Mouse (Mus musculus) forebrain, postnatal 0 days (tissue): ENCODE measurements around the gene Tmem267. TPM values are rescaled to one million over a fixed set of nuclear protein-coding genes. Genes with fewer than 3 reads are reported as not detected.
"Not testable (repeated sequence)": the region's sequence is repeated elsewhere in the genome, so short reads cannot be mapped to it uniquely, and the experiment has no call there.

ENCODE experiments used
- ATAC-seq: fragments of 200-750 bp; cut with Nextera tagmentation; 2 replicates; pipeline ENCODE4 v1.8.0; 2017; ENCODE audit warnings: mild to moderate bottlenecking, moderate library complexity
- DNase-seq: peaks from one replicate; pipeline ENCODE4 v3.0.0-alpha.2; 2015
- H3K27ac ChIP-seq: fragments of 300-500 bp; sonication (generic); 2 replicates; pipeline ENCODE4 v1.5.1; 2014; ENCODE audit warnings: low read depth, mild to moderate bottlenecking, antibody characterized with exemption, low read length, moderate library complexity, mixed read lengths
- H3K27me3 ChIP-seq: fragments of 300-500 bp; sonication (generic); 2 replicates; pipeline ENCODE4 v1.6.1; 2014; ENCODE audit warnings: mild to moderate bottlenecking, low read length, mixed read lengths; ENCODE audit not compliant: insufficient read depth
- H3K36me3 ChIP-seq: fragments of 300-500 bp; sonication (generic); 2 replicates; pipeline ENCODE4 v1.6.1; 2014; ENCODE audit warnings: mild to moderate bottlenecking, moderate library complexity; ENCODE audit not compliant: insufficient read depth
- H3K4me1 ChIP-seq: fragments of 300-500 bp; sonication (generic); 2 replicates; pipeline ENCODE4 v1.6.1; 2014; ENCODE audit warnings: antibody characterized with exemption; ENCODE audit not compliant: insufficient read depth
- H3K4me2 ChIP-seq: fragments of 300-500 bp; sonication (generic); 2 replicates; pipeline ENCODE4 v1.6.1; 2014; ENCODE audit warnings: low read depth, mild to moderate bottlenecking, moderate library complexity
- H3K4me3 ChIP-seq: fragments of 300-500 bp; sonication (generic); 2 replicates; pipeline ENCODE4 v1.5.1; 2014; ENCODE audit warnings: low read depth, low read length, mixed read lengths
- H3K9ac ChIP-seq: fragments of 300-500 bp; sonication (generic); 2 replicates; pipeline ENCODE4 v1.6.1; 2014; ENCODE audit warnings: mild to moderate bottlenecking
- H3K9me3 ChIP-seq: fragments of 300-500 bp; sonication (generic); 2 replicates; pipeline ENCODE4 v1.6.1; 2016; ENCODE audit warnings: low read length
- CTCF ChIP-seq: sonication (generic); IDR thresholded peaks from 2 replicates; pipeline ENCODE4 v1.5.1; 2016; ENCODE audit warnings: antibody characterized with exemption, control low read depth, low read depth
- WGBS: fragments of 180-500 bp; shearing (Covaris S2); extraction: QIAGEN DNeasy Blood & Tissue Kit; methylation state at CpG from one replicate; pipeline ENCODE4 v1.1.7; 2014; 5-methylcytosine and 5-hydroxymethylcytosine counted together
- polyA plus RNA-seq: library from polyadenylated mRNA; unstranded; fragments of >200 nt; fragmentation: Nextera tagmentation; extraction: Ambion mirVana; gene quantifications from 2 replicates; pipeline ENCODE4 v1.2.1, GENCODE M21; 2015
- total RNA-seq: library from RNA; depleted of rRNA; stranded (reverse); fragments of >200 nt; gene quantifications from 2 replicates; pipeline ENCODE4 v1.2.3, GENCODE M21; 2014

Gene Tmem267
- total and polyA plus RNA-seq, 2 experiments from 2014 or later = 5.3 to 29.8 TPM

- H3K4me3 ChIP-seq, H3K9me3 ChIP-seq, H3K4me2 ChIP-seq, H3K4me1 ChIP-seq, H3K9ac ChIP-seq, H3K27me3 ChIP-seq, H3K36me3 ChIP-seq, DNase-seq, H3K27ac ChIP-seq, ATAC-seq: not testable (repeated sequence)
- WGBS = 77% methylated on average over 5 of the region's 5 CpGs
- peak; percentile 20; the same call in 1 of the 2 replicates for TF ChIP-seq CTCF
These were observed 138.1 kb downstream of the Tmem267 start for GRCm38 (mm10) chr13:119625952-119626351.

GRCm38 (mm10) chr13:119631482-119632155, 143.8 kb downstream of the Tmem267 start:
- Histone ChIP-seq H3K36me3 (no peaks in the 10 kb centered on the region), H3K27ac (no peak overlapping the region), H3K9ac (peak overlapping the region; percentile 39; the same call in 1 of the 2 replicates), H3K27me3 (no peaks in the 10 kb centered on the region), H3K4me3 (peak overlapping the region; percentile 48), H3K4me2 (peak overlapping the region; percentile 66), H3K9me3 (no peaks in the 10 kb centered on the region), H3K4me1 (no peaks in the 10 kb centered on the region)
- no peak for TF ChIP-seq CTCF
- DNase-seq = peak; percentile 95
- WGBS = 3% methylated on average over 29 of the region's 33 CpGs
- peak; percentile 99 for ATAC-seq

- 0 out of 2 replicates have a peak overlapping the region, but pooled peaks have one; percentile 39 for H3K9ac ChIP-seq
- ATAC-seq = peak; percentile 37; the same call in 1 of the 2 replicates
These were observed 144.3 kb downstream of the Tmem267 start for GRCm38 (mm10) chr13:119632156-119632548.

GRCm38 (mm10) chr13:119635496-119635895, 147.7 kb downstream of the Tmem267 start:
- TF ChIP-seq CTCF = no peak
- WGBS = 71% methylated on average over 2 of the region's 2 CpGs

More at GRCm38 (mm10) chr13:119632156-119632548, 144.3 kb downstream of the Tmem267 start:
- Histone ChIP-seq H3K9me3 (no peaks in the 10 kb centered on the region), H3K4me2 (peak overlapping the region; percentile 66), H3K4me3 (peak overlapping the region; percentile 48), H3K36me3 (no peaks in the 10 kb centered on the region), H3K27ac (no peak overlapping the region), H3K4me1 (no peaks in the 10 kb centered on the region), H3K27me3 (no peaks in the 10 kb centered on the region)
- no peak for DNase-seq
- no peak for TF ChIP-seq CTCF
- WGBS = 80% methylated on average over 4 of the region's 4 CpGs

GRCm38 (mm10) chr13:119637837-119638236, 150.0 kb downstream of the Tmem267 start:
- DNase-seq (no peak), ATAC-seq (no peak)
- no peak overlapping the region for H3K4me3 ChIP-seq
- H3K27ac ChIP-seq = no peak overlapping the region
- no peaks in the 10 kb centered on the region for H3K36me3 ChIP-seq
- no peak overlapping the region for H3K4me2 ChIP-seq
- no peaks in the 10 kb centered on the region for H3K9me3 ChIP-seq
- H3K4me1 ChIP-seq = no peaks in the 10 kb centered on the region
- H3K27me3 ChIP-seq = no peaks in the 10 kb centered on the region
- no peak for TF ChIP-seq CTCF
- no peak overlapping the region for H3K9ac ChIP-seq
- WGBS = 74% methylated on average over 4 of the region's 4 CpGs

More at GRCm38 (mm10) chr13:119635496-119635895, 147.7 kb downstream of the Tmem267 start:
- H3K9me3 ChIP-seq = no peaks in the 10 kb centered on the region
- H3K27me3 ChIP-seq = no peaks in the 10 kb centered on the region
- no peaks in the 10 kb centered on the region for H3K36me3 ChIP-seq
- no peak for DNase-seq
- H3K27ac ChIP-seq = no peak overlapping the region
- H3K9ac ChIP-seq = no peak overlapping the region
- no peak overlapping the region for H3K4me3 ChIP-seq
- H3K4me2 ChIP-seq = no peak overlapping the region
- no peaks in the 10 kb centered on the region for H3K4me1 ChIP-seq
- no peak for ATAC-seq

GRCm38 (mm10) chr13:119638449-119638848, 150.6 kb downstream of the Tmem267 start:
- TF ChIP-seq CTCF = no peak

GRCm38 (mm10) chr13:119639302-119639701, 151.5 kb downstream of the Tmem267 start:
- no peak overlapping the region for H3K9ac ChIP-seq
- H3K4me2 ChIP-seq = no peak overlapping the region
- WGBS = 79% methylated on average over 5 of the region's 5 CpGs
- DNase-seq (no peak), ATAC-seq (no peak)
- H3K27me3 ChIP-seq = no peaks in the 10 kb centered on the region
- no peaks in the 10 kb centered on the region for H3K4me1 ChIP-seq
- H3K9me3 ChIP-seq = no peaks in the 10 kb centered on the region
- no peak overlapping the region for H3K4me3 ChIP-seq
- H3K36me3 ChIP-seq = no peaks in the 10 kb centered on the region
- no peak overlapping the region for H3K27ac ChIP-seq
- no peak for TF ChIP-seq CTCF

More at GRCm38 (mm10) chr13:119638449-119638848, 150.6 kb downstream of the Tmem267 start:
- no peak overlapping the region for H3K27ac ChIP-seq
- H3K9me3 ChIP-seq = no peaks in the 10 kb centered on the region
- H3K4me1 ChIP-seq = no peaks in the 10 kb centered on the region
- H3K9ac ChIP-seq = no peak overlapping the region
- H3K4me2 ChIP-seq = no peak overlapping the region
- H3K36me3 ChIP-seq = no peaks in the 10 kb centered on the region
- no peaks in the 10 kb centered on the region for H3K27me3 ChIP-seq
- no peak for ATAC-seq
- WGBS = 93% methylated on average over 5 of the region's 5 CpGs
- H3K4me3 ChIP-seq = no peak overlapping the region
- DNase-seq = no peak
